Mouse (Mus musculus) frontal cortex, postnatal 14 days (tissue): ENCODE data around the gene Cchcr1.

ENCODE experiments used
- DNase-seq, 2 experiments: peaks; one replicate each; pipeline ENCODE4 v3.0.0; 2022; ENCODE audit warnings: low spot score in 2 of 2

Gene Cchcr1

GRCm38 (mm10) chr17:35554761-35555397 lies 38.0 kb downstream of the Cchcr1 start:
- DNase-seq, result no peak

- DNase-seq, result no peak
Measured at GRCm38 (mm10) chr17:35556186-35556765, 39.4 kb downstream of the Cchcr1 start.

- no peak for DNase-seq
Measured at GRCm38 (mm10) chr17:35556812-35557211, 39.9 kb downstream of the Cchcr1 start.

GRCm38 (mm10) chr17:35557351-35557750 lies 40.5 kb downstream of the Cchcr1 start:
- no peak for DNase-seq

GRCm38 (mm10) chr17:35558216-35558615 lies 41.3 kb downstream of the Cchcr1 start:
- no peak for DNase-seq

GRCm38 (mm10) chr17:35567150-35567549 lies 50.2 kb downstream of the Cchcr1 start, which contains the start of gene 2300002M23Rik:
Gene 2300002M23Rik, plus strand, starts transcription at chr17:35567450.
- no peak for DNase-seq

- no peak for DNase-seq
Measured at GRCm38 (mm10) chr17:35567767-35568166, 50.9 kb downstream of the Cchcr1 start.

- no peak for DNase-seq
Measured at GRCm38 (mm10) chr17:35569091-35569944, 52.4 kb downstream of the Cchcr1 start.

GRCm38 (mm10) chr17:35570836-35571235 lies 53.9 kb downstream of the Cchcr1 start:
- no peak for DNase-seq

GRCm38 (mm10) chr17:35571477-35571876 lies 54.6 kb downstream of the Cchcr1 start:
- DNase-seq, result no peak

GRCm38 (mm10) chr17:35578211-35578610 lies 61.3 kb downstream of the Cchcr1 start:
- DNase-seq, result peak in 1 of 2 experiments; percentile 63
